Comparison of ENCODE assay signal across 21 mouse cellular contexts in the genomic region with DNA sequence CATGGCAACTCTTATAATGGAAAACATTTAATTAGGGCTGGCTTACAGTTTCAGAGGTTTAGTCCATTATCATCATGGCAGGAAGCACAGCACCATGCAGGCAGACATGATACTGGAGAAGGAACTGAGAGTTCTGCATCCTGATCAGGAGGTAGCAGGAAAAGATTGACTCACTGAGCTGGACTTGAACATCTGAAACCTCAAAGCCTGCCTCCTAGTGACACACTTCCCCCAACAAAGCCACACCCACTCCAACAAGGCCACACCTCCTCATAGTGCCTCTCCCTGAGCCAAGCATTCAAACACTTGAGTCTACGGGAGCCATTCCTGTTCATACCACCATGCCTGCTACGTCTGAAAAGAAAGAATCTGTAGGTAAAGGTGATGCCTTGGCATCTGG. TPM values are rescaled to one million over a fixed set of nuclear protein-coding genes. Genes with fewer than 3 reads are reported as not detected.
DNase-seq lines count a peak whose midpoint lies in the region; ATAC-seq lines count a peak whose summit lies in the region.
"Had no signal": no experiment of that assay in that cellular context is flagged by ENCODE, and none has a peak within 500 bp of the region (broad histone marks: within the 10 kb centered on the region; RNA-seq: fewer than 3 reads in every experiment).

No protein-coding gene starts in this region.

- peak; percentile 37 for DNase-seq in midbrain, embryonic 11.5 days (ENCODE audit: low spot score, missing footprints)
- DNase-seq in ZHBTc4 (ENCODE audit: low read depth, low spot score) = peak; percentile 87
- DNase-seq in kidney, adult 11 months = no peak
- DNase-seq in B cell, adult 2 months = no peak
- no peak for DNase-seq in layer of hippocampus, postnatal 36 days
- DNase-seq: adrenal gland, adult 8-10 months; adrenal gland, postnatal 36 days; cerebellum, adult 18-20 months; cerebellum, adult 9-11 months; cerebellum, postnatal 36 days; gastrocnemius, postnatal 14 days; heart, adult 11 months; heart, postnatal 36 days had no signal

- no peak overlapping the region for H3K4me3 ChIP-seq in midbrain, embryonic 11.5 days (ENCODE audit: low read depth, low read length)
- H3K4me3 ChIP-seq in midbrain, embryonic 16.5 days (ENCODE audit: low read depth, low read length) = no peak overlapping the region
- H3K4me3 ChIP-seq: embryonic facial prominence, embryonic 13.5 days; forebrain, embryonic 12.5 days; heart, embryonic 13.5 days; hindbrain, embryonic 15.5 days had no signal

- H3K36me3 ChIP-seq in midbrain, embryonic 11.5 days (ENCODE audit: control insufficient read depth, insufficient read depth, low read length) = no peaks in the 10 kb centered on the region
- no peaks in the 10 kb centered on the region for H3K36me3 ChIP-seq in midbrain, embryonic 16.5 days (ENCODE audit: control insufficient read depth, insufficient read depth, low read length)
- H3K36me3 ChIP-seq: embryonic facial prominence, embryonic 13.5 days; forebrain, embryonic 12.5 days; hindbrain, embryonic 15.5 days had no signal

- ATAC-seq in midbrain, embryonic 11.5 days (ENCODE audit: low FRiP score) = no peak
- ATAC-seq in midbrain, embryonic 16.5 days = no peak
- ATAC-seq in granulocyte monocyte progenitor cell, adult 5-6 weeks (replicated peaks; ENCODE audit: poor library complexity, severe bottlenecking) = peak; percentile 57
- ATAC-seq: forebrain, embryonic 16.5 days; Patski had no signal

- H3K27me3 ChIP-seq in midbrain, embryonic 11.5 days (ENCODE audit: control insufficient read depth, insufficient read depth, low read length) = no peaks in the 10 kb centered on the region
- H3K27me3 ChIP-seq in midbrain, embryonic 16.5 days (ENCODE audit: control insufficient read depth, insufficient read depth, low read depth, low read length) = no peaks in the 10 kb centered on the region
- H3K27me3 ChIP-seq: embryonic facial prominence, embryonic 13.5 days; forebrain, embryonic 12.5 days; heart, embryonic 13.5 days; hindbrain, embryonic 15.5 days; Patski had no signal

- H3K4me1 ChIP-seq in midbrain, embryonic 11.5 days (ENCODE audit: control insufficient read depth, insufficient read depth, low read length) = peaks cover 11% of the 10 kb centered on the region
- peaks cover 12% of the 10 kb centered on the region for H3K4me1 ChIP-seq in midbrain, embryonic 16.5 days (ENCODE audit: control insufficient read depth, insufficient read depth, low read length)

- WGBS in midbrain, embryonic 11.5 days = 72% methylated on average over 2 of the region's 2 CpGs
- 81% methylated on average over 2 of the region's 2 CpGs for WGBS in midbrain, embryonic 16.5 days

- no peaks in the 10 kb centered on the region for H3K9me3 ChIP-seq in midbrain, embryonic 11.5 days (ENCODE audit: control insufficient read depth, low read length)
- H3K9me3 ChIP-seq in midbrain, embryonic 16.5 days (replicated peaks; ENCODE audit: control insufficient read depth, low read length, poor library complexity, severe bottlenecking) = no peaks in the 10 kb centered on the region
- H3K9me3 ChIP-seq: embryonic facial prominence, embryonic 13.5 days; forebrain, embryonic 12.5 days; heart, embryonic 13.5 days; hindbrain, embryonic 15.5 days had no signal

- no peak overlapping the region for H3K9ac ChIP-seq in midbrain, embryonic 11.5 days (ENCODE audit: low read length)
- no peak overlapping the region for H3K9ac ChIP-seq in midbrain, embryonic 16.5 days (ENCODE audit: low read depth, low read length)
- H3K9ac ChIP-seq: embryonic facial prominence, embryonic 13.5 days; forebrain, embryonic 12.5 days; heart, embryonic 13.5 days; hindbrain, embryonic 15.5 days had no signal

- no peak overlapping the region for H3K27ac ChIP-seq in midbrain, embryonic 11.5 days (ENCODE audit: low read depth, low read length)
- H3K27ac ChIP-seq in midbrain, embryonic 16.5 days (ENCODE audit: low read length) = no peak overlapping the region
- H3K27ac ChIP-seq: embryonic facial prominence, embryonic 13.5 days; forebrain, embryonic 12.5 days; heart, embryonic 13.5 days; hindbrain, embryonic 15.5 days had no signal

- H3K4me2 ChIP-seq in midbrain, embryonic 11.5 days = no peak overlapping the region
- no peak overlapping the region for H3K4me2 ChIP-seq in midbrain, embryonic 16.5 days (ENCODE audit: low read length)
- H3K4me2 ChIP-seq: embryonic facial prominence, embryonic 13.5 days; forebrain, embryonic 12.5 days; heart, embryonic 13.5 days; hindbrain, embryonic 15.5 days had no signal

RNA-seq across cellular contexts. Expression of a gene that starts 26.8 kb away (rescaled TPM):
- polyA plus RNA-seq in midbrain, embryonic 11.5 days (2014; fragmentation: Nextera tagmentation; extraction: Ambion mirVana) = 10.4 and 13.3 TPM in 2 replicates
- polyA plus RNA-seq in midbrain, embryonic 16.5 days (2015; fragmentation: Nextera tagmentation; extraction: Ambion mirVana) = 53.9 and 57.1 TPM in 2 replicates
- 16.3 and 19.8 TPM in 2 replicates for total RNA-seq in granulocyte monocyte progenitor cell, adult 5-6 weeks (2014; fragmentation: Nextera tagmentation)
- 2.9 and 3.6 TPM in 2 replicates for total RNA-seq in granulocyte monocyte progenitor cell, adult 5-6 weeks (2017)
- 10 to 100 TPM; 64.6 to 75.1 TPM for total RNA-seq in layer of hippocampus, postnatal 36 days (2021)

Comparison
In these comparisons a context has a peak if more than half of its experiments do, and no peak if none do; other contexts are left out.
1. DNase-seq: peak in midbrain, embryonic 11.5 days (single experiment) and ZHBTc4 (single experiment); none in kidney, adult 11 months (single experiment), B cell, adult 2 months (0 of 2) and layer of hippocampus, postnatal 36 days (0 of 2).